Mouse (Mus musculus): ENCODE results near the gene Gcn1l1.

- no peak for TF ChIP-seq POLR2A (IDR thresholded peaks at IDR 0.05; ENCODE audit: borderline replicate concordance, insufficient read depth, low read length)
- no peak for TF ChIP-seq CTCF (IDR thresholded peaks at IDR 0.05; ENCODE audit: borderline replicate concordance, insufficient read depth, low read depth, low read length)
These were observed 85.8 kb downstream of the Gcn1l1 start for GRCm38 (mm10) chr5:115650885-115651284.
